Comparison of ENCODE assay signal across 9 mouse cellular contexts in genomic region chr10:69889779-69890178, GRCm38 (mm10).
DNase-seq lines count a peak whose midpoint lies in the region; ATAC-seq and TF ChIP-seq lines count a peak whose summit lies in the region.
"Had no signal": no experiment of that assay in that cellular context is flagged by ENCODE, and none has a peak within 500 bp of the region (broad histone marks: within the 10 kb centered on the region; RNA-seq: fewer than 3 reads in every experiment).

No protein-coding gene starts in this region.

- in situ Hi-C loops in ES-E14 (cut with MboI; ENCODE audit: low sequenced_read_pairs in 2 of 2, unreplicated experiment in 2 of 2): no loop called here

- H3K4me1 ChIP-seq in cerebellum, adult 2 months (ENCODE audit: control insufficient read depth, insufficient read depth, low read length): peaks cover 8% of the 10 kb centered on the region
- H3K4me1 ChIP-seq in ES-E14 (ENCODE audit: control insufficient read depth in 2 of 2, insufficient read depth in 2 of 2, low read length in 2 of 2, poor library complexity in 1 of 2): peaks cover 0 to 2% of the 10 kb centered on the region in 2 experiments; a peak in 1 of 4 replicates

- 15% methylated on average over 6 of the region's 6 CpGs for WGBS in cerebellum, adult 2 months

- H3K9me3 ChIP-seq in ES-E14 (ENCODE audit: control insufficient read depth, insufficient read depth, low read depth, low read length): no peaks in the 10 kb centered on the region
- H3K9me3 ChIP-seq: liver, embryonic 15.5 days had no signal

- TF ChIP-seq CTCF in cerebellum, adult 2 months (IDR thresholded peaks at IDR 0.05; ENCODE audit: borderline replicate concordance, insufficient read depth, low read depth, low read length): peak; percentile 19; the same call in 1 of the 2 replicates
- TF ChIP-seq CTCF in layer of hippocampus, adult 2 months (conservative IDR thresholded peaks at IDR 0.05): peak; percentile 82

- peak in 1 of 2 experiments; percentile 40 for DNase-seq in cerebellum, adult 2 months
- peak in 1 of 2 experiments; percentile 48 for DNase-seq in layer of hippocampus, adult 2 months (ENCODE audit: low spot score in 2 of 2)
- no peak for DNase-seq in layer of hippocampus, adult 9-10 months (ENCODE audit: low spot score)
- peak; percentile 26 for DNase-seq in ES-E14 (ENCODE audit: low read depth, low spot score)
- peak; percentile 47 for DNase-seq in retina, postnatal 7 days (ENCODE audit: low read depth, low spot score)
- no peak for DNase-seq in right cerebral cortex, postnatal 36 days (ENCODE audit: low spot score in 2 of 2)

- H3K4me3 ChIP-seq in cerebellum, adult 2 months (replicated peaks; ENCODE audit: insufficient read depth, low read depth, low read length): no peak overlapping the region
- H3K4me3 ChIP-seq in layer of hippocampus, adult 2 months: no peak overlapping the region
- no peak overlapping the region for H3K4me3 ChIP-seq in ES-E14 (ENCODE audit: insufficient read depth in 1 of 2, low read depth in 1 of 2, low read length in 2 of 2, poor library complexity in 1 of 2, severe bottlenecking in 1 of 2)
- H3K4me3 ChIP-seq: liver, embryonic 15.5 days had no signal

- H3K27ac ChIP-seq in cerebellum, adult 2 months (ENCODE audit: insufficient read depth, low read length): no peak overlapping the region
- H3K27ac ChIP-seq in layer of hippocampus, adult 2 months: peak overlapping the region; percentile 23; the same call in 1 of the 2 replicates
- no peak overlapping the region for H3K27ac ChIP-seq in ES-E14 (ENCODE audit: insufficient read depth, low read depth, low read length, poor library complexity, severe bottlenecking)
- H3K27ac ChIP-seq: liver, embryonic 15.5 days had no signal

- H3K36me3 ChIP-seq in ES-E14 (ENCODE audit: control insufficient read depth, insufficient read depth, low read length, poor library complexity, severe bottlenecking): no peaks in the 10 kb centered on the region
- H3K36me3 ChIP-seq: liver, embryonic 15.5 days had no signal

- H3K27me3 ChIP-seq in cerebellum, adult 2 months (ENCODE audit: control insufficient read depth, insufficient read depth, low read length): no peaks in the 10 kb centered on the region
- H3K27me3 ChIP-seq: liver, embryonic 15.5 days had no signal

- TF ChIP-seq POLR2A in cerebellum, adult 2 months (IDR thresholded peaks at IDR 0.05; ENCODE audit: borderline replicate concordance, insufficient read depth, low read length): no peak

- H3K9ac ChIP-seq in ES-E14 (ENCODE audit: insufficient read depth, low read depth, low read length, poor library complexity, severe bottlenecking): no peak overlapping the region
- H3K9ac ChIP-seq: liver, embryonic 15.5 days had no signal

- no peak for ATAC-seq in cerebellum, adult (ENCODE audit: insufficient number of reproducible peaks, low FRiP score, low TSS enrichment)
- ATAC-seq in granulocyte monocyte progenitor cell, adult 5-6 weeks (replicated peaks; ENCODE audit: poor library complexity, severe bottlenecking): peak; percentile 50

TF ChIP-seq in ES-E14, 5 proteins besides CTCF, POLR2A, EP300 and RAD21:
- TF ChIP-seq ZC3H11A (IDR thresholded peaks at IDR 0.05; ENCODE audit: borderline replicate concordance, low read depth, low read length) (no peak), MAFK (IDR thresholded peaks at IDR 0.05; ENCODE audit: insufficient read depth, low read depth, low read length) (no peak), CHD2 (IDR thresholded peaks at IDR 0.05; ENCODE audit: low read depth, low read length) (no peak), ZNF384 (IDR thresholded peaks at IDR 0.05; ENCODE audit: low read depth, low read length) (no peak), HCFC1 (IDR thresholded peaks at IDR 0.05; ENCODE audit: borderline replicate concordance, insufficient read depth, low read length) (no peak)

Comparison
In these comparisons a context has a peak if more than half of its experiments do, and no peak if none do; other contexts are left out.
1. DNase-seq: peak in ES-E14 (single experiment) and retina, postnatal 7 days (single experiment); none in layer of hippocampus, adult 9-10 months (single experiment) and right cerebral cortex, postnatal 36 days (0 of 2).